Mouse (Mus musculus) midbrain, embryonic 16.5 days (tissue): ENCODE measurements around the gene Nln. TPM values are rescaled to one million over a fixed set of nuclear protein-coding genes. Genes with fewer than 3 reads are reported as not detected.

ENCODE experiments used
- ATAC-seq: fragments of 200-750 bp; cut with Nextera tagmentation; 2 replicates; pipeline ENCODE4 v1.8.0; 2017; ENCODE audit warnings: moderate TSS enrichment
- H3K27ac ChIP-seq: fragments of 300-500 bp; sonication (generic); 2 replicates; pipeline ENCODE4 v1.5.1; 2014; ENCODE audit warnings: mild to moderate bottlenecking, low read length, mixed read lengths
- H3K27me3 ChIP-seq: fragments of 300-500 bp; sonication (generic); 2 replicates; pipeline ENCODE4 v1.6.1; 2014; ENCODE audit warnings: low read depth, low read length, mixed read lengths; ENCODE audit not compliant: control insufficient read depth, insufficient read depth
- H3K36me3 ChIP-seq: fragments of 300-500 bp; sonication (generic); 2 replicates; pipeline ENCODE4 v1.6.1; 2014; ENCODE audit warnings: mild to moderate bottlenecking, low read length, moderate library complexity, mixed read lengths; ENCODE audit not compliant: control insufficient read depth, insufficient read depth
- H3K4me1 ChIP-seq: fragments of 300-500 bp; sonication (generic); 2 replicates; pipeline ENCODE4 v1.6.1; 2014; ENCODE audit warnings: mild to moderate bottlenecking, low read length, mixed read lengths; ENCODE audit not compliant: control insufficient read depth, insufficient read depth
- H3K4me2 ChIP-seq: fragments of 300-500 bp; sonication (generic); 2 replicates; pipeline ENCODE4 v1.6.1; 2014; ENCODE audit warnings: mild to moderate bottlenecking, low read length, mixed read lengths
- H3K4me3 ChIP-seq: fragments of 300-500 bp; sonication (generic); 2 replicates; pipeline ENCODE4 v1.5.1; 2014; ENCODE audit warnings: low read depth, mild to moderate bottlenecking, low read length, moderate library complexity, mixed read lengths
- H3K9ac ChIP-seq: fragments of 300-500 bp; sonication (generic); 2 replicates; pipeline ENCODE4 v1.6.1; 2014; ENCODE audit warnings: low read depth, low read length, mixed read lengths
- H3K9me3 ChIP-seq: fragments of 300-500 bp; sonication (generic); replicated peaks from 2 replicates; pipeline ENCODE4 v1.6.1; 2014; ENCODE audit warnings: mild to moderate bottlenecking, low read length, mixed read lengths; ENCODE audit not compliant: control insufficient read depth, poor library complexity, severe bottlenecking
- WGBS: fragments of 180-500 bp; shearing (Covaris S2); extraction: QIAGEN DNeasy Blood & Tissue Kit; methylation state at CpG from one replicate; pipeline ENCODE4 v1.1.7; 2014; 5-methylcytosine and 5-hydroxymethylcytosine counted together
- polyA plus RNA-seq: library from polyadenylated mRNA; unstranded; fragments of >200 nt; fragmentation: Nextera tagmentation; extraction: Ambion mirVana; gene quantifications from 2 replicates; pipeline ENCODE4 v1.2.1, GENCODE M21; 2015

The Nln gene
- polyA plus RNA-seq, 1 experiment from 2014 or later = 76.3 TPM

DNA sequence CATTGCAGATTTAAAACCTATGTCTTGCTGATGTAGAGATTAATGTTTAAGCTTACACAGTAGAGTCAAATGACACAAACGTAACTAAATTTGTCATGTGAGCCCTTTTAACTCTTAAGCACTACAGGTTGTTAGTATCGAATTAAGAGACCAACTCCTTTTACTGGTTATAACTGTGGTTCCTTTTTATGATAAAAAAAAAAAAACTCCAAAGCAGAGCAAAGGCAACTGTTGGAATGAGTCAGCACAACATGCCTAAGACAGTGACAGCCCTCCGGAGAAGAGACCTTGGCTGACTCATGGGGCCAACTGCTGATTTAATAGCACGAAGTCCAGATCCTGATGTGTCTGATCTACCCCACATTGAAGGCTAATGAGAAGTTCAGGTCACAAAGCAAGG is 68.5 kb downstream of the Nln start:
- Histone ChIP-seq H3K9ac (no peak overlapping the region), H3K4me3 (no peak overlapping the region), H3K4me1 (no peaks in the 10 kb centered on the region), H3K27me3 (no peaks in the 10 kb centered on the region), H3K36me3 (peaks cover 5% of the 10 kb centered on the region), H3K27ac (no peak overlapping the region), H3K9me3 (no peaks in the 10 kb centered on the region), H3K4me2 (no peak overlapping the region)
- ATAC-seq = no peak
- 91% methylated on average over 4 of the region's 4 CpGs for WGBS

DNA sequence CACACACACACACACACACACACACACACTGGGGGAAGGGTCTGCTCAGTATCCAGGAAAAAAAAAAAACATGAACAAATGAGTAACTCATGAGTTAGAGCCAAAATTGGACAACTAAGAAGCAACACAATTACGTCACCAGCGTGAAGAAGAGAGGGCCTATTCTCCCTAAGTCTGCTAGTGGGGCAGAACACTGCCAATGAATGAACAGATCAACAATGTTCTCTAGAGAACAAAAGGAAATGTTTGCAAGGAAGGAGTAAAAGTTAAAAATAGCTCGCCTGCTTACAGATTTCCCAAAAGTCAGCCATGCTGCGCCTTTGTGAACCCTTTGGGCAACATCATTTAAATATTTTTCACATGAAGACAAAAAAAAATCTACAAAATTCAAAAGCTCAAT is 69.6 kb downstream of the Nln start:
- H3K9ac ChIP-seq = no peak overlapping the region
- ATAC-seq = no peak
- no peaks in the 10 kb centered on the region for H3K4me1 ChIP-seq
- no peak overlapping the region for H3K4me3 ChIP-seq
- H3K27me3 ChIP-seq = no peaks in the 10 kb centered on the region
- H3K9me3 ChIP-seq = no peaks in the 10 kb centered on the region
- 62% methylated on average over 4 of the region's 4 CpGs for WGBS
- peaks cover 2% of the 10 kb centered on the region for H3K36me3 ChIP-seq
- no peak overlapping the region for H3K27ac ChIP-seq
- H3K4me2 ChIP-seq = no peak overlapping the region

DNA sequence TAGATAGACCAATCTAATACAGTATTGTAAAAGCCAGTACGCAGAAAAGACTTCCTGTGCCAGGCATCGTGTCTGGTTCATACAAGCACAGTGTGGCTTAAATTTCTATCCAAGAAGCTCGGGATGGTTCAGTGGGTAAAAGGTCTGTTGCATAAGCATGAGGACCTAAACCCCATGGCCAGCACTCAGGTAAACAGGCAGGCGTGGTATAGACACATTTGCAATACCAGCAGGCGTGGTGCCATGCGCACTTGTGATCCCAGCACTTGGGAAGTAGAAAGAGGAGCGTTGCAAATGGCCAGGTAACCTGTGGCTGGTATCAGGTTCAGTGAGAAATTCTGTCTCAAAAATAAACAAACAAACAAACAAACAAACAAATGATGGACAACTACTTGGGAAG is 70.5 kb downstream of the Nln start:
- H3K9ac ChIP-seq = no peak overlapping the region
- H3K9me3 ChIP-seq = no peaks in the 10 kb centered on the region
- H3K27ac ChIP-seq = no peak overlapping the region
- H3K4me1 ChIP-seq = no peaks in the 10 kb centered on the region
- H3K36me3 ChIP-seq = peaks cover 6% of the 10 kb centered on the region
- 95% methylated on average over 7 of the region's 7 CpGs for WGBS
- H3K27me3 ChIP-seq = no peaks in the 10 kb centered on the region
- no peak overlapping the region for H3K4me3 ChIP-seq
- no peak overlapping the region for H3K4me2 ChIP-seq
- no peak for ATAC-seq

DNA sequence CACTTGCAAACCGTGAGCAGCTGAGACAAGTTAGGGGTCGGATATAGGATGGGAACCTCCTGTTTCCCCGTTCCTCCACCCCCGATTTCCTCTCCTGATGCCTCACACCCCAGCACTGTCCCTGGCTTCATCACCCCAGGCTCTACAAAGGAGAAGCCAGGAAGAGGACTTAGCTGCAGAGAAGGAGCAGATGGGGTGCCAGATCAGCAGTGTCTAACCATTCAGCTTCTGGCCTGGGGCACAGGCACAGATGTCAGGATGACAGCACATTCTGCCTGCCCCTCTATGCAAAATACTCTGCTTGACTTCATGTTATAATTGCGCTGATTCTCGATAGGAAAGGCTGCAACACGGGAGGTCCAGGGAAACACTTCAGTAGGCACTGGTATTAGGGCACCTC is 71.1 kb downstream of the Nln start:
- Histone ChIP-seq H3K4me2 (no peak overlapping the region), H3K9ac (no peak overlapping the region), H3K4me3 (no peak overlapping the region), H3K27ac (no peak overlapping the region), H3K4me1 (no peaks in the 10 kb centered on the region), H3K9me3 (no peaks in the 10 kb centered on the region), H3K36me3 (peaks cover 6% of the 10 kb centered on the region), H3K27me3 (no peaks in the 10 kb centered on the region)
- 73% methylated on average over 7 of the region's 7 CpGs for WGBS
- ATAC-seq = no peak

DNA sequence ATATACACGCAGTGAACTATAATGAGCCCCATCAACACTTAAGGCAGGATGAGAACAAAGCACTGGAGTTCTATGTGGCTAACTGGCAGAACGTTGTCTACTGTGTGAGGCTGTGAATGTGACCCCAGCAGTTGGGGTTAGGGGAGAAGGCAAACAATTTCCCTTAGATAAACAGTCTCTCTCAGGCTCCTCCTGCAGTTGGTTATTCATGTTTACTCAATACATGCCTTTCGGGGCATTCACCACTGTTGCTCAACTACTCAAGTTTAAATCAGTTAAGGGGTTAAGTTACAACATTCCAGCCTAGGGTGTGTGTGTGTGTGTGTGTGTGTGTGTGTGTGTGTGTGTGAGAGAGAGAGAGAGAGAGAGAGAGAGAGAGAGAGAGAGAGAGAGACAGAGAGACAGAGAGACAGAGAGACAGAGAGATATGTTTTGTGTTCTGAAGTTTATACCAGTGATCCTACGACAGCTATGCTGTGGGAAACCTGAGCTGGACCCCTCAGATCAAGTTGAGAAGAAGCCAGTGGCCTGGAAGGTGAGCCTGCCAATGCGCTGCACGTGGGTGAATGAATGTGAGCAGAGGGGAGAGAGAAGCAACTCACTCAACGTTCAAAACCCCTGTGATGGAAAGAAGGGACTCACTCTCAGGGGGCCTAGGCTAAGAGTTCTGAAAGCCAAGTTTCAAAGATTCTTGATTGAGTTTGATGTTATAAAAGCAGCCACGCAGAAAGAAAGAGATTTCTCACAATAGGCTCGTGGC is 71.7 kb downstream of the Nln start:
- Histone ChIP-seq H3K4me3 (no peak overlapping the region), H3K27ac (no peak overlapping the region), H3K36me3 (peaks cover 8% of the 10 kb centered on the region), H3K27me3 (no peaks in the 10 kb centered on the region), H3K4me2 (no peak overlapping the region), H3K4me1 (peaks cover 3% of the 10 kb centered on the region; the same call in 1 of the 2 replicates), H3K9ac (no peak overlapping the region), H3K9me3 (no peaks in the 10 kb centered on the region)
- 70% methylated on average over 9 of the region's 9 CpGs for WGBS
- no peak for ATAC-seq

DNA sequence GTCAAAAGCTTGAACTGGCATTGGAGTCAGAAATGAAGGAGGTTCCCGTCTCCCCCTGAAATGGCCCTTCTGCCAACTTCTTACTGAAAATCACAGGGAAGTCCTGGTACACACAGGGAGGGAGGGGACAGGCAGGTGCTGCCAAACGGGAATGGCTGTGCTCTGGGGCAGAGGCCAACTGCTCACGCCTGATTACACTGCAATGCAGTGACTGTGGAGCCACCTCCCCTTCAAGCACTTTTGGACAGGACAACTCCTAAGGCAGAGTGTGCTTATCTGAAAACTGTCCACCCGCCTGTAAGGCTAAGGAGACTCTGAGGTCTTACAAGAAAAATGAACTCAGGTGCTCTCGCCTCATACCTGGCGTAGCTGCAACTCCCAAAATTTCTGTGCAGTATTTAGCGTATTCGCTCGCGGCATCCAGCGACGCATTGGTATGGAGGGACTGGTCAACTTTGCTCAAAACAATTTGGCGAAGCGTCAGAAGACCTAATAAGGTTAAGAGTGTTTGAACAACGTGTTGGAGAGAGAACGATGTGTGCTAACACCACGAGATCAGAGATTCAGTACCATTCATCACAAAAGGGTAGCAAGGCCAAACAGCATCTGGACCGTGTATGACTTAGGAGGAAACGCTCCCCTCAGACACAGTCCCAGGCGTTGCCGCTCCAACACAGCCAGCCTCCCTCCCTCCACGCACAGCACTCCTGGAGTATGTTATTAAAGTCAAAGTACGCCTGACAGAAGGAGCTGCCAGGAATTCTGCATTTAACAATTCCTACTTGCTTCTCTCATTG is 72.7 kb downstream of the Nln start:
- no peaks in the 10 kb centered on the region for H3K27me3 ChIP-seq
- no peak overlapping the region for H3K9ac ChIP-seq
- peak; percentile 49 for ATAC-seq
- WGBS = 82% methylated on average over 23 of the region's 23 CpGs
- no peak overlapping the region for H3K4me2 ChIP-seq
- H3K4me1 ChIP-seq = peaks cover 5% of the 10 kb centered on the region; the same call in 1 of the 2 replicates
- H3K4me3 ChIP-seq = no peak overlapping the region
- H3K36me3 ChIP-seq = peaks cover 8% of the 10 kb centered on the region
- H3K27ac ChIP-seq = no peak overlapping the region
- no peaks in the 10 kb centered on the region for H3K9me3 ChIP-seq

DNA sequence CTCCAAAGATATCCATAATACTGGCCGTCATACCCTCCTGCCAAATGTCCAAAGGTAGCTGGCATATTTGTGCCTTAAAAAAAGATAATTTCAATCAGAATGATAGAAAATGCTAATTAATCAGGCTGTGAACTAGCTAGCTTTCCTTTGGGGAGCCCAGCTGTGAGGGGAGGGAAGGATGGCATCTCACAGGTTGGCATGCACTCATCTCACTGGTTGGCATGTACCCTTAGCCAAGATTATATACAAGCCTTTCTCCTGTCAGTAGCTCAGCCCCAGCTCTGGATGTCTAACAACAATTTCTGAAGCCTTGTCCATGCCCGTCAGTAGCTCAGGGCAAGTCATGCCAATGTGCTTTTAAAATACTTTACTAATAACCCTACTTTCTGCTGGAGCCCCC is 73.8 kb downstream of the Nln start:
- H3K27me3 ChIP-seq = no peaks in the 10 kb centered on the region
- 87% methylated on average over 2 of the region's 2 CpGs for WGBS

DNA sequence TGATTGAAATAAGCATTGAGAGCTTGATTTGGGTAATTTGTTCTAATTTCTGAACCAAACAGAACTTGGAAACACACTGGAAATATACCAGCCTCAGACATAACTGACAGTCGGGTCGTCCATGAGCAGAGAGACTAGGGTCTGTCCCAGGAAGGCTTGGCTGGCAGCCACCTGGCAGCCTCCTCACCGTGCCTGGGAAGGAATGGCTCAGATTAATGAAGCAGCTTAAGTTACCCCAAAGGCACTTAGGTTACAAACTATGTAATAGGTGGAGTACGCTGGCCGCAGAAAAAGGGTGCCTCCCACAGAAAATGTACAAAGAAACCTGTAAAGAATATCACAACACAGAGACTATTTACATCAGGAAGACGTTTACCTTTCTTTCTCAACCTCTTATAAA is 74.6 kb downstream of the Nln start:
- H3K36me3 ChIP-seq = peaks cover 13% of the 10 kb centered on the region
- peaks cover 5% of the 10 kb centered on the region; the same call in 1 of the 2 replicates for H3K4me1 ChIP-seq
- no peaks in the 10 kb centered on the region for H3K27me3 ChIP-seq
- no peak overlapping the region for H3K9ac ChIP-seq
- H3K9me3 ChIP-seq = no peaks in the 10 kb centered on the region
- no peak overlapping the region for H3K27ac ChIP-seq
- H3K4me2 ChIP-seq = no peak overlapping the region
- no peak for ATAC-seq
- WGBS = 67% methylated on average over 6 of the region's 6 CpGs
- H3K4me3 ChIP-seq = no peak overlapping the region

More for the DNA sequence above, 73.8 kb downstream of the Nln start:
- H3K36me3 ChIP-seq = peaks cover 13% of the 10 kb centered on the region
- no peak overlapping the region for H3K4me3 ChIP-seq
- ATAC-seq = no peak
- no peaks in the 10 kb centered on the region for H3K9me3 ChIP-seq
- no peak overlapping the region for H3K4me2 ChIP-seq
- no peak overlapping the region for H3K9ac ChIP-seq
- no peak overlapping the region for H3K27ac ChIP-seq
- peaks cover 5% of the 10 kb centered on the region; the same call in 1 of the 2 replicates for H3K4me1 ChIP-seq

DNA sequence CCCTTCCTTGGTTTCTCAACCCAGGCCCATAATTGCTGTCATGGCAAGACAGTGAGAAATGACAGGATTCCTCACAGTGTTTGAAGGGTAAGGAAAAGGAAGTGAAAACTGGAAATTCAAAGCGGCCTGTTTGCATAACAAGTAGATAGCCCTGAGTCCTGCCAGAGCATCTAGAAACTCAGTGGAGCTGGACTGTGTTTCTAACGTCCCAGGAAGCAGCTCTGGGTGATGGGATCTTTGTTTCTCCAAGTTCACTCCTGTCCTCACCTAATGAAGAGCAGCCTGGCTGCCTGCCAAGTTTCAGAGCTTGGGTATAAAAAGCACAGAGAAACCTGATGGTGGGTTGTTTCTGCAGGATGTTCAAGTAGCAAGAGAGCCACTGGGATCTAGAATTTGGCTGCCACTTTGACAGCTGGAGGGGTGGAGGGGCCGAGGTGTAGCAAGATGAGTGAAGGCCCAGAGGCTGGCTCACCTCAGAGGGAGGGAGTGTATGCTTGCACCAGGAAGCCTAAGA is 76.7 kb downstream of the Nln start:
- peaks cover 5% of the 10 kb centered on the region; the same call in 1 of the 2 replicates for H3K4me1 ChIP-seq
- no peak overlapping the region for H3K27ac ChIP-seq
- H3K9ac ChIP-seq = no peak overlapping the region
- ATAC-seq = no peak
- H3K27me3 ChIP-seq = no peaks in the 10 kb centered on the region
- 55% methylated on average over 3 of the region's 3 CpGs for WGBS
- no peaks in the 10 kb centered on the region for H3K9me3 ChIP-seq
- peaks cover 13% of the 10 kb centered on the region for H3K36me3 ChIP-seq
- no peak overlapping the region for H3K4me2 ChIP-seq
- no peak overlapping the region for H3K4me3 ChIP-seq
